Mouse (Mus musculus) thymus, postnatal 10 days (tissue): ENCODE data around the gene Tesk2.

Source experiments
- DNase-seq, 2 experiments: peaks; one replicate each; pipeline ENCODE4 v3.0.0; 2021; ENCODE audit warnings: low spot score in 2 of 2

The Tesk2 gene

GRCm38 (mm10) chr4:116712536-116712935 is 8.2 kb upstream of the Tesk2 start:
- no peak for DNase-seq

GRCm38 (mm10) chr4:116719396-116719795 is 1.4 kb upstream of the Tesk2 start:
- DNase-seq, result peak; percentile 48 to 67

GRCm38 (mm10) chr4:116721098-116721628 is 415 bp downstream of the Tesk2 start:
- DNase-seq, result no peak

GRCm38 (mm10) chr4:116722230-116722629 is 1.5 kb downstream of the Tesk2 start:
- DNase-seq, result no peak

- DNase-seq, result no peak
These were observed 4.7 kb downstream of the Tesk2 start for GRCm38 (mm10) chr4:116725444-116725843.

GRCm38 (mm10) chr4:116727401-116727800 is 6.7 kb downstream of the Tesk2 start:
- no peak for DNase-seq

GRCm38 (mm10) chr4:116729532-116729931 is 8.8 kb downstream of the Tesk2 start:
- DNase-seq, result no peak

- no peak for DNase-seq
These were observed 10.3 kb downstream of the Tesk2 start for GRCm38 (mm10) chr4:116731077-116731476.

- no peak for DNase-seq
These were observed 11.6 kb downstream of the Tesk2 start for GRCm38 (mm10) chr4:116732355-116732754.

- DNase-seq, result no peak
These were observed 14.2 kb downstream of the Tesk2 start for GRCm38 (mm10) chr4:116734996-116735395.

GRCm38 (mm10) chr4:116738972-116739751 is 18.4 kb downstream of the Tesk2 start:
- DNase-seq, result no peak

- no peak for DNase-seq
These were observed 29.0 kb downstream of the Tesk2 start for GRCm38 (mm10) chr4:116749750-116750149.

GRCm38 (mm10) chr4:116761914-116762313 is 41.2 kb downstream of the Tesk2 start:
- no peak for DNase-seq

- no peak for DNase-seq
These were observed 43.3 kb downstream of the Tesk2 start for GRCm38 (mm10) chr4:116764001-116764400.

- no peak for DNase-seq
These were observed 47.8 kb downstream of the Tesk2 start for GRCm38 (mm10) chr4:116768510-116768909.

GRCm38 (mm10) chr4:116769060-116769459 is 48.3 kb downstream of the Tesk2 start:
- DNase-seq, result no peak

- DNase-seq, result no peak
These were observed 55.6 kb downstream of the Tesk2 start for GRCm38 (mm10) chr4:116776391-116776790.

- no peak for DNase-seq
These were observed 56.3 kb downstream of the Tesk2 start for GRCm38 (mm10) chr4:116777079-116777478.

- DNase-seq, result no peak
These were observed 59.8 kb downstream of the Tesk2 start for GRCm38 (mm10) chr4:116780541-116780940.

- no peak for DNase-seq
These were observed 60.6 kb downstream of the Tesk2 start for GRCm38 (mm10) chr4:116781366-116781765.

GRCm38 (mm10) chr4:116782171-116782570 is 61.4 kb downstream of the Tesk2 start:
- DNase-seq, result no peak

GRCm38 (mm10) chr4:116786587-116786986 is 65.8 kb downstream of the Tesk2 start:
- no peak for DNase-seq

GRCm38 (mm10) chr4:116787985-116788760 is 67.4 kb downstream of the Tesk2 start:
- DNase-seq, result no peak
